Mouse (Mus musculus) liver, embryonic 11.5 days (tissue): ENCODE measurements around the gene Aurkb. TPM values are rescaled to one million over a fixed set of nuclear protein-coding genes. Genes with fewer than 3 reads are reported as not detected.

Experiments
- ATAC-seq: fragments of 200-750 bp; cut with Nextera tagmentation; replicated peaks from 2 replicates; pipeline ENCODE4 v1.8.0; 2017; ENCODE audit warnings: moderate number of reproducible peaks, mild to moderate bottlenecking, moderate TSS enrichment, moderate library complexity; ENCODE audit not compliant: low FRiP score
- DNase-seq: peaks from one replicate; pipeline ENCODE4 v3.0.0-alpha.2; 2017; ENCODE audit warnings: low spot score
- H3K27ac ChIP-seq: fragments of 300-500 bp; sonication (generic); 2 replicates; pipeline ENCODE4 v1.5.1; 2014; ENCODE audit warnings: mild to moderate bottlenecking, low read depth, low read length, control low read depth
- H3K27me3 ChIP-seq: fragments of 300-500 bp; sonication (generic); replicated peaks from 2 replicates; pipeline ENCODE4 v1.6.1; 2014; ENCODE audit warnings: low read length, mixed read lengths; ENCODE audit not compliant: control insufficient read depth, insufficient read depth
- H3K36me3 ChIP-seq: fragments of 300-500 bp; sonication (generic); 2 replicates; pipeline ENCODE4 v1.6.1; 2014; ENCODE audit warnings: mild to moderate bottlenecking, low read length, moderate library complexity, mixed read lengths; ENCODE audit not compliant: control insufficient read depth, insufficient read depth
- H3K4me1 ChIP-seq: fragments of 300-500 bp; sonication (generic); replicated peaks from 2 replicates; pipeline ENCODE4 v1.6.1; 2014; ENCODE audit warnings: low read length, mixed read lengths; ENCODE audit not compliant: control insufficient read depth, insufficient read depth
- H3K4me2 ChIP-seq: fragments of 300-500 bp; sonication (generic); 2 replicates; pipeline ENCODE4 v1.6.1; 2014; ENCODE audit warnings: mild to moderate bottlenecking, control low read depth, moderate library complexity
- H3K4me3 ChIP-seq: fragments of 300-500 bp; sonication (generic); 2 replicates; pipeline ENCODE4 v1.5.1; 2014; ENCODE audit warnings: low read depth, low read length, control low read depth
- H3K9ac ChIP-seq: fragments of 300-500 bp; sonication (generic); 2 replicates; pipeline ENCODE4 v1.6.1; 2014; ENCODE audit warnings: low read depth, low read length, control low read depth
- H3K9me3 ChIP-seq: fragments of 300-500 bp; sonication (generic); 2 replicates; pipeline ENCODE4 v1.6.1; 2016; ENCODE audit warnings: low read length, inconsistent platforms, mixed read lengths; ENCODE audit not compliant: control insufficient read depth
- WGBS: fragments of 180-500 bp; shearing (Covaris S2); extraction: QIAGEN DNeasy Blood & Tissue Kit; methylation state at CpG from one replicate; pipeline ENCODE4 v1.1.7; 2014; 5-methylcytosine and 5-hydroxymethylcytosine counted together
- polyA plus RNA-seq: library from polyadenylated mRNA; unstranded; fragments of >200 nt; fragmentation: Nextera tagmentation; extraction: Ambion mirVana; gene quantifications from 2 replicates; pipeline ENCODE4 v1.2.1, GENCODE M21; 2014

Aurkb gene
- polyA plus RNA-seq, 1 experiment from 2014 or later: 170 TPM

DNA sequence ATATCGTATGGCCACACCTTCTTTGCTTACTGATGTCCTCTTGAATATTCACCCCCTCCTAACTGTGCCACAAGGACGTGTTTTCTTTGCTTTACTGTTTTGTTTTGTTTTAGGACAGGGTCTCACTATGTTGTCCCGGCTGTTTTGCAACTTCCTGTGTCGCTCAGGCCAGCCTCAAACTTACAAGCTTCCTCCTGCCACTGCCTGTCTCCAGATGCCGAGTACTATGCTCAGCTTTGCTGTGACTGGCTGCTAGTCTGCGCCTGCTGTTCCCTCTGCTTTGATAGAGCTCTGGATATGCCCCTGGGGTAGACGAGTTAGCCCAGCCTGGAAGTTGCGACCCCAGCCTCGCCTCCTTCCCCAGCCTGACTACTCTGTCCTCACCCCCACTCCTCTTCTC is 11.9 kb upstream of the Aurkb start:
- Histone ChIP-seq H3K4me3 (no peak overlapping the region), H3K9me3 (no peaks in the 10 kb centered on the region), H3K27me3 (no peaks in the 10 kb centered on the region), H3K4me1 (peaks cover 14% of the 10 kb centered on the region), H3K27ac (no peak overlapping the region), H3K36me3 (peaks cover 47% of the 10 kb centered on the region), H3K9ac (no peak overlapping the region), H3K4me2 (no peak overlapping the region)
- 69% methylated on average over 9 of the region's 9 CpGs for WGBS
- DNase-seq (no peak), ATAC-seq (no peak)

DNA sequence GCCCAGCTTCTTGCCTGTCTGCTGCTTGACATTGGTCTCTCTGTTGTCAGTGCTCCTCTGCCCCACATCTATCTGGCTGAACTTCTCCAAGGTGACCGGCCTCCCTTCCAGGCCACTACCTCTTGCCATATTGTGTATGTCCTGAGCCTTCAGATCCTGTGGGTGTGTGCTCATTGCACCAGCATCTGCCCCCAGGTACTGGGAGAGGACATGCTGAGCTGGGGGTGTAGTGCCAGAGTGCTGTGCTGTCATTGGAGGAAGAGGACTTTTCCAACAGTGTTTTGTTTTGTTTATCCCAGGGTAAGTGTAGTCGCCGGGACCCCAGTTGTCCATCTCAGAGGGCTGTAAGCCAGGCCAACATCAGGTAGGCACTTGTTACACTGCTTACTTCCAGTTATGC is 10.9 kb upstream of the Aurkb start:
- peaks cover 37% of the 10 kb centered on the region for H3K36me3 ChIP-seq
- WGBS: 89% methylated on average over 3 of the region's 3 CpGs
- H3K9me3 ChIP-seq: no peaks in the 10 kb centered on the region
- no peaks in the 10 kb centered on the region for H3K27me3 ChIP-seq
- no peak overlapping the region for H3K4me2 ChIP-seq
- ATAC-seq: no peak
- peaks cover 24% of the 10 kb centered on the region for H3K4me1 ChIP-seq
- H3K9ac ChIP-seq: no peak overlapping the region
- H3K27ac ChIP-seq: no peak overlapping the region
- no peak overlapping the region for H3K4me3 ChIP-seq
- DNase-seq: no peak

DNA sequence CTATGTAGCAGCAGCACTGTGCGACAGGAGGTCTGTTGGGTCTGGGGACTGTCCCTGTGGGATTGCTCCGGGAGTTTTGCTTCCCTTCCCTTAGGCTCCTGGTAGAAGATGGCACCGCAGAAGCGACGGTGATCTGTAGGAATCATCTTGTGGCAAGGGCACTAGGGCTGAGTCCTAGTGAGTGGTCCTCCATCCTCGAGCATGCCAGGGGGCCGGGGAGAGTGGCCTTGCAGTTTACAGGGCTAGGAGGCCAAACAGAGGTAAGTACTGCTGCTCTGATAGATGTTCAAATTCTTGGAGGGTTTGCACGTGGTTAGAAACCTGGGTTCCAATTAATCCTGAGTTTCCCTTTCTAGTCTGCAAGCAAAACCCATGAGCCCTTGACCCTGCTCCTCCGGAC is 10.0 kb upstream of the Aurkb start:
- H3K9ac ChIP-seq: 0 out of 2 replicates have a peak overlapping the region, but pooled peaks have one; percentile 18
- H3K4me3 ChIP-seq: peak overlapping the region; percentile 63; the same call in 1 of the 2 replicates
- peak overlapping the region; percentile 98 for H3K4me2 ChIP-seq
- H3K27ac ChIP-seq: peak overlapping the region; percentile 53; the same call in 1 of the 2 replicates
- H3K4me1 ChIP-seq: peaks cover 25% of the 10 kb centered on the region
- DNase-seq: no peak
- 77% methylated on average over 9 of the region's 9 CpGs for WGBS
- H3K36me3 ChIP-seq: peaks cover 31% of the 10 kb centered on the region
- H3K9me3 ChIP-seq: no peaks in the 10 kb centered on the region
- no peaks in the 10 kb centered on the region for H3K27me3 ChIP-seq
- no peak for ATAC-seq

DNA sequence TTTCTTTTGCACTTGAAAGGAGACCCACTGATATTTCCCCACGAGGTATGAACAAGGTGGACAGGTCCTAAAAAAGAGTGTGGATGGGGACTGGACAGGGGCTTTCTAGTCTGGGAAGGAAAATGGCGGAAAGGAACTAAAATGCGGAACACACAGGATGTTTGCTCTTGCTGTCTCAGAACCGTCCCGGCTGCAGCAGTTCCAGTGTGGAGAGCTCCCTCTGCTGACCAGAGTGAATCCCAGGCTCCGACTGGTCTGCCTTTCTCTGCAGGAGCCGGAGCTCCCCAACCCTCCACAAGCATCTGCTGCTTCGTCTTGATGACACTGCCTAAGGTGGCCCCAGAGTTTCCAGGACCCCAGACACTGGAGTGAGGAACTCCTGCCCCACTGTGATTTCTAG is 9.6 kb upstream of the Aurkb start:
- Histone ChIP-seq H3K9ac (peak overlapping the region; percentile 36), H3K27ac (peak overlapping the region; percentile 53; the same call in 1 of the 2 replicates), H3K9me3 (no peaks in the 10 kb centered on the region), H3K4me1 (peaks cover 25% of the 10 kb centered on the region), H3K4me2 (peak overlapping the region; percentile 98), H3K27me3 (no peaks in the 10 kb centered on the region), H3K36me3 (peaks cover 26% of the 10 kb centered on the region), H3K4me3 (peak overlapping the region; percentile 63)
- 6% methylated on average over 8 of the region's 8 CpGs for WGBS
- ATAC-seq (0 out of 2 replicates have a peak, but pooled peaks have one; percentile 30), DNase-seq (peak; percentile 77)

DNA sequence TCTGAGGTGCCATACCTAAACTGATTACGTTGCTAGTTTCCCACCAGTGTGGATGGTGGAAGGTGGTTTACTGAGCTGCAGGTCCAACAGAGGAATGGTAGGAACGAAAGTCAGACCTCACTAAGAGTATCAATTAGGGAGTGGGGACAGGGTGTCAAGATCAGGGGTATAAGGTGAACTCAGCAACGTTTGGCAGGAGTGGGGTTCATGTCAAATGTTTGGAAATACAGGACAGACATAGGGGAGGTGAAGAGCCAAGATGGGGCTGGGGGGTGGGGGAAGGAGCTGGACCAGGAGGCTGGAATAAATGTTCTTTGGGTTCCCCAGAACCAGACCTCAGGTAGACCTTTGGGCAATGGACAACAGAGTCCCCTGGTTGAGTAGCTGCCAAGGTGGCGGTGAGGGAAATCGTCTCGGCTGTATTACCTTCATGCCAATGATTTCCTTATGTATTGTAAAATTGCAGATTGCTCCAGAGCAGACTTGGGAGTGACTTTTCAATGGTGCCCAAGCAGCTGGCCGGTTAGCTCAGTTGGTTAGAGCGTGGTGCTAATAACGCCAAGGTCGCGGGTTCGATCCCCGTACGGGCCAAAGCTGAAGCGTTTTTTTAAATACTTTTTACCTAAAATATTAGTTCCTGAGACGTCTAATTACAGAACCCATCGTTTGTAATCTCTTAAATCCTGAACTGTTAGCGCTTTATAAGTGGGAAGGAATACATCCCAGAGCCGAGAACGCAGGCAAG is 8.8 kb upstream of the Aurkb start:
- WGBS: 10% methylated on average over 20 of the region's 20 CpGs
- peak overlapping the region; percentile 98 for H3K4me2 ChIP-seq
- H3K27ac ChIP-seq: peak overlapping the region; percentile 22
- peaks cover 25% of the 10 kb centered on the region for H3K4me1 ChIP-seq
- H3K36me3 ChIP-seq: peaks cover 23% of the 10 kb centered on the region
- no peaks in the 10 kb centered on the region for H3K9me3 ChIP-seq
- ATAC-seq (0 out of 2 replicates have a peak, but pooled peaks have one; percentile 18), DNase-seq (peak; percentile 87)
- H3K4me3 ChIP-seq: peak overlapping the region; percentile 63
- H3K27me3 ChIP-seq: no peaks in the 10 kb centered on the region
- peak overlapping the region; percentile 67 for H3K9ac ChIP-seq

DNA sequence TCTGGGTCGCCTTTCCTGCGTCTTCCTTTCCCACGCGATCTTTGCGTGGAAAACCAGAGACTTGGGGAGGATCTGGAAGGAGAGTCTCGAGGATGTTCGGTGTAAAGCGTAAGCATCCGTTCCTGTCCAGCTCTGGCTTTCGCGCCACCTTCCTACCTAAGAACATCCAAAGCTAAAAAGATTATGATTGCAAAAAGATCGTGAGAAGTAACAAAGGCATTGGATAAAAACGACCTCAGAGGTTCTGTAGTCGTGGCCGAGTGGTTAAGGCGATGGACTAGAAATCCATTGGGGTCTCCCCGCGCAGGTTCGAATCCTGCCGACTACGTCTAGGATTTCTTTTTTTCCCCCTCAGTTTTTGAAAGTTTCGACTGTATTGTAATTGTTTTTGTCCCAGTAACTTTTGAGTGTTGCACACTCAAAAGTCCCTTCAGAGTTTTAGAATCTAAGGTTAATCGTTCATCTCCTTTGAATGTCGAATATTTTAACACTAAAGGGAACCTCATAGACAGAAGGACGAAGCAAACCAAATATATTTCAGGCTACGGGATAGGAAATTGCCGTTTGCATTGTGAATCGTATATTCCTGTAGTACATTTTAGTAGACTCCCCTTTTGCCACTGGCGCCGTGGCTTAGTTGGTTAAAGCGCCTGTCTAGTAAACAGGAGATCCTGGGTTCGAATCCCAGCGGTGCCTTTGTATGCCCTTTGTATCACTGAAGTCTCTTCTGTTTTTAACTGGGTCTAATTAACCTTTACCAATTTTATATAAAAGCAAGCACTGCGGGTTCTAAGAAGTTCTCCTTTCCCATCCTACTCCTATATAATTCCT is 8.0 kb upstream of the Aurkb start:
- ATAC-seq (peak; percentile 56), DNase-seq (peak; percentile 90)
- Histone ChIP-seq H3K9ac (peak overlapping the region; percentile 67), H3K36me3 (peaks cover 21% of the 10 kb centered on the region), H3K4me3 (peak overlapping the region; percentile 63), H3K27ac (peak overlapping the region; percentile 11; the same call in 1 of the 2 replicates), H3K4me1 (peaks cover 25% of the 10 kb centered on the region), H3K9me3 (no peaks in the 10 kb centered on the region), H3K4me2 (peak overlapping the region; percentile 98), H3K27me3 (no peaks in the 10 kb centered on the region)
- under 1% methylated on average over 34 of the region's 34 CpGs for WGBS

DNA sequence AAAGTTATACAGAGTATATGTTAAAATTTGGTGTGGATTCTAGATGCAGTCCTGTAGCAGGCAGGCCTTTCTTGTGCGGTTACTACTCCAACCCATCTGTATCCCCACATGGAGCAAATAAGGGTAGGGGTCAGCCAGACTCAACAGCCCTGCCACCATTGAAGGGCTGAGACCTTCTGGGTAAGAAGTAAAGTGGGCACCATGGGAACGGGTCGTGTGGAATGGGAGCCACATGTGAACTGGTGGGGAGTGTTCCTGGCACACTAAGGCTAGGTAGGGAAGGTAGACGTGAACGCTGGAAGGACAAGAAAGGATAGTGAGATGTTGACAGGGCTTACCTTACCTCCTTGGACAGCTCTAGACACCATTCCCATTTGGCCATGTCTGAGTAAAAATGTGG is 7.3 kb upstream of the Aurkb start:
- Histone ChIP-seq H3K27me3 (no peaks in the 10 kb centered on the region), H3K9ac (no peak overlapping the region), H3K4me3 (peak overlapping the region; percentile 24), H3K4me1 (peaks cover 25% of the 10 kb centered on the region), H3K27ac (no peak overlapping the region), H3K9me3 (no peaks in the 10 kb centered on the region), H3K36me3 (peaks cover 21% of the 10 kb centered on the region), H3K4me2 (peak overlapping the region; percentile 98)
- 71% methylated on average over 5 of the region's 5 CpGs for WGBS
- no peak for ATAC-seq
- DNase-seq: no peak

DNA sequence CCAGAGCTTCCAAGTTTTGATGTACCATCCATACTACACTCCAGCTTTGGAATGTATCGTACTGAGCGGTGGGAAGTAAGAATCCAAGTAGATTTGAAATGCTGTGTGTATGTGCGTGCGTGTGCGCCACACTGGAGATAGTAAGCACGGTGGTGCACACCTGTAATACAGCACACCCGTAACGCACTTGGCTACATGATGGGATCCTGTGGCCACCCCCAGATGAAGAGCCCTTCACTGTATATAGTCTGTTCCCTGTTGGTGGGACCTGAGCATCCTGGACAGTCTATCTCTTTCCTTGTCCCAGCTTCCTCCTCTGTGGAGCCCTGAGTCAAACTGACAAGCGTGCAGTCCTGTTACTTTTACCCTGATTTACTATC is 938 bp downstream of the Aurkb start:
- peaks cover 18% of the 10 kb centered on the region for H3K4me1 ChIP-seq
- H3K4me2 ChIP-seq: peak overlapping the region; percentile 97
- no peaks in the 10 kb centered on the region for H3K9me3 ChIP-seq
- peak overlapping the region; percentile 95 for H3K27ac ChIP-seq
- WGBS: 18% methylated on average over 9 of the region's 9 CpGs
- peak overlapping the region; percentile 94 for H3K4me3 ChIP-seq
- DNase-seq: no peak
- no peak for ATAC-seq
- H3K27me3 ChIP-seq: no peaks in the 10 kb centered on the region
- H3K9ac ChIP-seq: peak overlapping the region; percentile 97
- H3K36me3 ChIP-seq: peaks cover 27% of the 10 kb centered on the region
